Mouse (Mus musculus): ENCODE data around the gene Cnot1. TPM values are rescaled to one million over a fixed set of nuclear protein-coding genes. Genes with fewer than 3 reads are reported as not detected.

The Cnot1 gene
- polyA plus RNA-seq, 1 experiment = 63.2 TPM

DNA sequence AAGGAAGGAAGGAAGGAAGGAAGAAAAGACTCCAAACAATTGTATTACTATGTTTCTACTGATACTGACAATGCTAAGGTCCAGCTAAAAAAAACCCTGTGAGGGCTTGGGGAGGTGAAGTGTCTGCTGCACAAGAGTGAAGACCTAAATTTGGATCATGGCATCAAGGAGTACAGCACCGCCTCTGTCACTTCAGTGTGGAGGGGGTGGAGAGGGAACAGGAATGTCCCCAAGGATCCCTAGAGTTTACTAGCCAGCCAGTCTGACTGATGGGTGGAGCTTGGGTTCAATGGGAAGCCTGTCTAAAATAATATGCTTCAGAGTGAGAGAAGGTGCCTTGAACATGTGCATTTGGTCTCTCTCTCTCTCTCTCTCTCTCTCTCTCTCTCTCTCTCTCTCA lies 10.9 kb upstream of the Cnot1 start:
- 77% methylated on average over 1 of the region's 1 CpGs for WGBS
- no peak for TF ChIP-seq CTCF (IDR thresholded peaks at IDR 0.05; ENCODE audit: extremely low read depth, insufficient read length, insufficient replicate concordance, low read depth, low read length)
- TF ChIP-seq POLR2A (IDR thresholded peaks at IDR 0.05; ENCODE audit: low read depth, low read length) = no peak
- no peaks in the 10 kb centered on the region for H3K36me3 ChIP-seq (ENCODE audit: control insufficient read depth, insufficient read depth, low read length)

GRCm38 (mm10) chr8:95817597-95817996 lies 10.3 kb upstream of the Cnot1 start:
- TF ChIP-seq POLR2A (IDR thresholded peaks at IDR 0.05; ENCODE audit: low read depth, low read length) (no peak), CTCF (IDR thresholded peaks at IDR 0.05; ENCODE audit: extremely low read depth, insufficient read length, insufficient replicate concordance, low read depth, low read length) (no peak)

More for the DNA sequence above, 10.9 kb upstream of the Cnot1 start:
- H3K27ac ChIP-seq (ENCODE audit: insufficient read depth, low read depth, low read length) = no peak overlapping the region
- no peaks in the 10 kb centered on the region for H3K27me3 ChIP-seq (ENCODE audit: control insufficient read depth, insufficient read depth, low read length)
- peaks cover 4% of the 10 kb centered on the region; the same call in 1 of the 2 replicates for H3K4me1 ChIP-seq (ENCODE audit: control insufficient read depth, insufficient read depth, insufficient read length, low read length)
- no peak overlapping the region for H3K4me3 ChIP-seq (ENCODE audit: low read depth, low read length)

GRCm38 (mm10) chr8:95816044-95816708 lies 8.9 kb upstream of the Cnot1 start:
- no peaks in the 10 kb centered on the region for H3K27me3 ChIP-seq (ENCODE audit: control insufficient read depth, insufficient read depth, low read length)
- H3K36me3 ChIP-seq (ENCODE audit: control insufficient read depth, insufficient read depth, low read length) = no peaks in the 10 kb centered on the region
- H3K4me1 ChIP-seq (ENCODE audit: control insufficient read depth, insufficient read depth, insufficient read length, low read length) = peaks cover 4% of the 10 kb centered on the region; the same call in 1 of the 2 replicates
- 14% methylated on average over 6 of the region's 6 CpGs for WGBS
- no peak overlapping the region for H3K27ac ChIP-seq (ENCODE audit: insufficient read depth, low read depth, low read length)
- no peak overlapping the region for H3K4me3 ChIP-seq (ENCODE audit: low read depth, low read length)
- no peak for TF ChIP-seq CTCF (IDR thresholded peaks at IDR 0.05; ENCODE audit: extremely low read depth, insufficient read length, insufficient replicate concordance, low read depth, low read length)

More at GRCm38 (mm10) chr8:95817597-95817996, 10.3 kb upstream of the Cnot1 start:
- WGBS = 83% methylated on average over 3 of the region's 3 CpGs
- no peak overlapping the region for H3K27ac ChIP-seq (ENCODE audit: insufficient read depth, low read depth, low read length)
- peaks cover 4% of the 10 kb centered on the region; the same call in 1 of the 2 replicates for H3K4me1 ChIP-seq (ENCODE audit: control insufficient read depth, insufficient read depth, insufficient read length, low read length)
- H3K4me3 ChIP-seq (ENCODE audit: low read depth, low read length) = no peak overlapping the region
- no peaks in the 10 kb centered on the region for H3K27me3 ChIP-seq (ENCODE audit: control insufficient read depth, insufficient read depth, low read length)
- no peaks in the 10 kb centered on the region for H3K36me3 ChIP-seq (ENCODE audit: control insufficient read depth, insufficient read depth, low read length)

DNA sequence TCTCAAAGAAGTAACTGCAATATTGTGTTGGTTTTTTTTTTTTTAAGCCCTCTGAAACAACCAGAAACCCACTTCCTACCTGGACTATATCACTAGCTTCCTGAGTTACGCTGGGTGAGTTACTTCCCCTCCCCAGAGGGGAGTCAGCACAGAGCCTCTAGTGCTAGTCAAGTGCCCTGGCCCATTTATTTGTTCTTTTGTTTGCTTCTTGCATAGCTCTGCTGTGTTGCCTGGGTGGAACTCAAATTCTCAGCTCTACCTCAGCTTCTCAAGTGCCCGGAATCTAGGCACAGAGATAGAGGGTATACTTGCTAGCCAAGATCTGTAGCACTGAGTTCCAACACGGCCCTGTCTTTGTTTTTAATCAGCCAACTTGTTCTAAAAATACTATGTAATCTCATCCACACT lies 2.9 kb upstream of the Cnot1 start:
- Histone ChIP-seq H3K27me3 (ENCODE audit: control insufficient read depth, insufficient read depth, low read length) (no peaks in the 10 kb centered on the region), H3K27ac (ENCODE audit: insufficient read depth, low read depth, low read length) (no peak overlapping the region), H3K4me3 (ENCODE audit: low read depth, low read length) (no peak overlapping the region), H3K36me3 (ENCODE audit: control insufficient read depth, insufficient read depth, low read length) (no peaks in the 10 kb centered on the region), H3K4me1 (ENCODE audit: control insufficient read depth, insufficient read depth, insufficient read length, low read length) (peaks cover 3% of the 10 kb centered on the region)
- WGBS = 52% methylated on average over 3 of the region's 3 CpGs
- no peak for TF ChIP-seq CTCF (IDR thresholded peaks at IDR 0.05; ENCODE audit: extremely low read depth, insufficient read length, insufficient replicate concordance, low read depth, low read length)
- TF ChIP-seq POLR2A (IDR thresholded peaks at IDR 0.05; ENCODE audit: low read depth, low read length) = no peak

- Histone ChIP-seq H3K27ac (ENCODE audit: insufficient read depth, low read depth, low read length) (no peak overlapping the region), H3K27me3 (ENCODE audit: control insufficient read depth, insufficient read depth, low read length) (no peaks in the 10 kb centered on the region), H3K4me1 (ENCODE audit: control insufficient read depth, insufficient read depth, insufficient read length, low read length) (peaks cover 8% of the 10 kb centered on the region), H3K4me3 (ENCODE audit: low read depth, low read length) (no peak overlapping the region), H3K36me3 (ENCODE audit: control insufficient read depth, insufficient read depth, low read length) (no peaks in the 10 kb centered on the region)
- no peak for TF ChIP-seq POLR2A (IDR thresholded peaks at IDR 0.05; ENCODE audit: low read depth, low read length)
- TF ChIP-seq CTCF (IDR thresholded peaks at IDR 0.05; ENCODE audit: extremely low read depth, insufficient read length, insufficient replicate concordance, low read depth, low read length) = no peak
- WGBS = 37% methylated on average over 5 of the region's 5 CpGs
These were observed 1.9 kb upstream of the Cnot1 start for GRCm38 (mm10) chr8:95809116-95809515.

GRCm38 (mm10) chr8:95808631-95809030 lies 1.4 kb upstream of the Cnot1 start:
- Histone ChIP-seq H3K27ac (ENCODE audit: insufficient read depth, low read depth, low read length) (no peak overlapping the region), H3K36me3 (ENCODE audit: control insufficient read depth, insufficient read depth, low read length) (no peaks in the 10 kb centered on the region), H3K4me3 (ENCODE audit: low read depth, low read length) (no peak overlapping the region), H3K4me1 (ENCODE audit: control insufficient read depth, insufficient read depth, insufficient read length, low read length) (peaks cover 8% of the 10 kb centered on the region), H3K27me3 (ENCODE audit: control insufficient read depth, insufficient read depth, low read length) (no peaks in the 10 kb centered on the region)
- WGBS = 61% methylated on average over 4 of the region's 4 CpGs
- TF ChIP-seq POLR2A (IDR thresholded peaks at IDR 0.05; ENCODE audit: low read depth, low read length) (no peak), CTCF (IDR thresholded peaks at IDR 0.05; ENCODE audit: extremely low read depth, insufficient read length, insufficient replicate concordance, low read depth, low read length) (no peak)

DNA sequence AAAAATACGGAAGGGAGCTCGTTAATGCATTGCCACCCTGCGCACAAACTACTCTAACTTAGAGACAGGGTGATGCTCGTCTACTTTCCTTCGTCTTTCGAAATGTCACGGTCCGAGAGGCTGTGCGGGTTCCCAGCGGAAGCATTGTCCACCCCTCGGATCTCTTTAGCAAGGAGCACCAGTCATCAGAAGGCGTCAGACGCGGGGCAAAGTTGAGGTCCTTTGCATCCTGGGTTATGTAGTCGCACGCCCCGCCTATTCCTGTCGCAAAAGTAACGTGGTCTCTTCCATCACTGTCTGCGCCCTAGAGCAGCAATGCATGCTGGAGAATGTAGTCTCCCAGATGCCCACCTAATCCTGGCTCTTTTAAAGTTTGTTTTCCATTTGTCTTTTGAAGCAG lies 597 bp upstream of the Cnot1 start:
- Histone ChIP-seq H3K27me3 (ENCODE audit: control insufficient read depth, insufficient read depth, low read length) (no peaks in the 10 kb centered on the region), H3K4me1 (ENCODE audit: control insufficient read depth, insufficient read depth, insufficient read length, low read length) (peaks cover 8% of the 10 kb centered on the region), H3K36me3 (ENCODE audit: control insufficient read depth, insufficient read depth, low read length) (no peaks in the 10 kb centered on the region), H3K27ac (ENCODE audit: insufficient read depth, low read depth, low read length) (peak overlapping the region; percentile 95), H3K4me3 (ENCODE audit: low read depth, low read length) (peak overlapping the region; percentile 83)
- WGBS = under 1% methylated on average over 20 of the region's 20 CpGs
- TF ChIP-seq POLR2A (IDR thresholded peaks at IDR 0.05; ENCODE audit: low read depth, low read length) = peak; percentile 77; the same call in 1 of the 2 replicates
- no peak for TF ChIP-seq CTCF (IDR thresholded peaks at IDR 0.05; ENCODE audit: extremely low read depth, insufficient read length, insufficient replicate concordance, low read depth, low read length)
